Mouse (Mus musculus) kidney, adult 2 months (tissue): ENCODE measurements around the gene Bad. TPM values are rescaled to one million over a fixed set of nuclear protein-coding genes. Genes with fewer than 3 reads are reported as not detected.

Experiments
- DNase-seq: peaks from one replicate; pipeline ENCODE4 v3.0.0; 2021
- H3K27ac ChIP-seq: fragments of 200-500 bp; 2 replicates; pipeline ENCODE4 v1.5.1; 2012; ENCODE audit warnings: low read depth, low read length, control low read depth, inconsistent platforms; ENCODE audit not compliant: insufficient read depth
- H3K27me3 ChIP-seq: fragments of 200-500 bp; replicated peaks from 2 replicates; pipeline ENCODE4 v1.6.1; 2012; ENCODE audit warnings: mild to moderate bottlenecking, moderate library complexity, low read length, inconsistent platforms; ENCODE audit not compliant: control insufficient read depth, insufficient read depth
- H3K36me3 ChIP-seq: fragments of 200-500 bp; 2 replicates; pipeline ENCODE4 v1.6.1; 2012; ENCODE audit warnings: mild to moderate bottlenecking, moderate library complexity, low read length, inconsistent platforms; ENCODE audit not compliant: control insufficient read depth, insufficient read depth
- H3K4me1 ChIP-seq: fragments of 200-500 bp; 2 replicates; pipeline ENCODE4 v1.6.1; 2011; ENCODE audit warnings: low read length; ENCODE audit not compliant: control insufficient read depth, insufficient read depth
- H3K4me3 ChIP-seq: fragments of 200-500 bp; 2 replicates; pipeline ENCODE4 v1.5.1; 2011; ENCODE audit warnings: mild to moderate bottlenecking, low read depth, low read length, control low read depth; ENCODE audit not compliant: insufficient read depth
- CTCF ChIP-seq: fragments of 200-500 bp; conservative IDR thresholded peaks from 2 replicates; pipeline ENCODE4 v1.5.1; 2011; ENCODE audit warnings: low read depth, mild to moderate bottlenecking, control low read depth, low read length, moderate library complexity, mixed read lengths; ENCODE audit not compliant: insufficient read depth, insufficient read length
- POLR2A ChIP-seq: fragments of 200-500 bp; IDR thresholded peaks from one replicate; pipeline ENCODE4 v1.6.1; 2011; ENCODE audit warnings: low read depth, low read length, control low read depth
- WGBS: fragments of 180-500 bp; shearing (Covaris S2); methylation state at CpG from one replicate; pipeline ENCODE4 v1.1.7; 2018; 5-methylcytosine and 5-hydroxymethylcytosine counted together
- polyA plus RNA-seq: library from polyadenylated mRNA; depleted of rRNA; stranded (reverse); fragments of >200 nt; gene quantifications from 2 replicates; pipeline ENCODE4 v1.2.3, GENCODE M21; 2012

Gene Bad
- polyA plus RNA-seq, 1 experiment: 75.4 TPM

- Histone ChIP-seq H3K27ac (no peak overlapping the region), H3K27me3 (no peaks in the 10 kb centered on the region), H3K4me3 (no peak overlapping the region), H3K4me1 (peaks cover 5% of the 10 kb centered on the region; the same call in 1 of the 2 replicates), H3K36me3 (no peaks in the 10 kb centered on the region)
- TF ChIP-seq POLR2A (no peak), CTCF (no peak)
- no peak for DNase-seq
- WGBS: 14% methylated on average over 2 of the region's 2 CpGs
Measured at GRCm38 (mm10) chr19:6931002-6931401, 10.7 kb upstream of the Bad start.

- TF ChIP-seq CTCF: no peak
- no peak for TF ChIP-seq POLR2A
- H3K27me3 ChIP-seq: no peaks in the 10 kb centered on the region
- 81% methylated on average over 1 of the region's 1 CpGs for WGBS
- H3K27ac ChIP-seq: no peak overlapping the region
- no peak overlapping the region for H3K4me3 ChIP-seq
- H3K4me1 ChIP-seq: 0 out of 2 replicates have a peak, but pooled peaks cover under 1% of the 10 kb centered on the region
- no peaks in the 10 kb centered on the region for H3K36me3 ChIP-seq
- DNase-seq: no peak
Measured at GRCm38 (mm10) chr19:6932018-6932417, 9.6 kb upstream of the Bad start.

- no peak overlapping the region for H3K4me3 ChIP-seq
- TF ChIP-seq POLR2A: no peak
- no peak for TF ChIP-seq CTCF
- WGBS: 74% methylated on average over 4 of the region's 4 CpGs
- no peak overlapping the region for H3K27ac ChIP-seq
- no peaks in the 10 kb centered on the region for H3K27me3 ChIP-seq
- no peaks in the 10 kb centered on the region for H3K36me3 ChIP-seq
- H3K4me1 ChIP-seq: 0 out of 2 replicates have a peak, but pooled peaks cover 4% of the 10 kb centered on the region
- DNase-seq: no peak
Measured at GRCm38 (mm10) chr19:6933102-6933435, 8.6 kb upstream of the Bad start.

GRCm38 (mm10) chr19:6933436-6934194 lies 8.0 kb upstream of the Bad start:
- DNase-seq: no peak
- H3K36me3 ChIP-seq: no peaks in the 10 kb centered on the region
- H3K4me1 ChIP-seq: peaks cover 7% of the 10 kb centered on the region; the same call in 1 of the 2 replicates
- TF ChIP-seq CTCF (no peak), POLR2A (no peak)
- 7% methylated on average over 58 of the region's 58 CpGs for WGBS
- peak overlapping the region; percentile 19; the same call in 1 of the 2 replicates for H3K4me3 ChIP-seq
- H3K27me3 ChIP-seq: no peaks in the 10 kb centered on the region
- no peak overlapping the region for H3K27ac ChIP-seq

GRCm38 (mm10) chr19:6934195-6934977 lies 7.3 kb upstream of the Bad start, which contains the start of gene Kcnk4:
Gene Kcnk4 (minus strand): TSS chr19:6934515.
- Histone ChIP-seq H3K36me3 (no peaks in the 10 kb centered on the region), H3K4me3 (peak within 1 kb of the TSS; percentile 19; the same call in 1 of the 2 replicates), H3K4me1 (peaks cover 8% of the 10 kb centered on the region; the same call in 1 of the 2 replicates), H3K27me3 (no peaks in the 10 kb centered on the region), H3K27ac (no peak within 1 kb of the TSS)
- TF ChIP-seq POLR2A (no peak), CTCF (no peak)
- DNase-seq: no peak
- WGBS: 30% methylated on average over 23 of the region's 23 CpGs

- H3K4me3 ChIP-seq: no peak overlapping the region
- H3K4me1 ChIP-seq: peaks cover 14% of the 10 kb centered on the region; the same call in 1 of the 2 replicates
- TF ChIP-seq POLR2A (no peak), CTCF (peak; percentile 49)
- no peak for DNase-seq
- no peak overlapping the region for H3K27ac ChIP-seq
- H3K27me3 ChIP-seq: no peaks in the 10 kb centered on the region
- 27% methylated on average over 3 of the region's 3 CpGs for WGBS
- H3K36me3 ChIP-seq: no peaks in the 10 kb centered on the region
Measured at GRCm38 (mm10) chr19:6936299-6936698, 5.4 kb upstream of the Bad start.
